In the genomic region with DNA sequence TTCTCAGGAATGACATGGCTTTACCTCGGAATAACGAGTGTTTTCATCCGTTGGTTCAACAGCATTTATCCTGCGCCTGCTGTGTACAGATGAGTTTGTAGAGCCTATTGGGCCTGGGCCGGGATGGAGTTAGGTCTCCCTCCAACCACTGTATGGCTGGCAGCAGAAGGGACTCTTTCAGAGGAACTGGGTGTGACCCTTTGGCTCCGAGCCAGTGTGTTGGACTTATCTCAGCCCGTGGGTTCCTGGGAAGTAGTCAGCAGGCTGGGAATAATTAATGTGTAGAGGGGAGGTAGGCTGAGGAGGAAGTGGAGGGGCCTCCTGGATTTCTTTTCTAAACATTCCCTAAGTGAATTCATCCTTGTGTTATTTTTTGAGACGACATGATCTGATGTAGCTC, we compare ENCODE assay signal across 9 mouse cellular contexts.
A peak's percentile ranks its signal among the peaks of the same experiment; 100 is the strongest.
DNase-seq lines count a peak whose midpoint lies in the region; ATAC-seq and TF ChIP-seq lines count a peak whose summit lies in the region.
"Had no signal": no experiment of that assay in that cellular context is flagged by ENCODE, and none has a peak within 500 bp of the region (broad histone marks: within the 10 kb centered on the region; RNA-seq: fewer than 3 reads in every experiment).

No protein-coding gene starts in this region.

- H3K27me3 ChIP-seq in MEL (ENCODE audit: control insufficient read depth in 1 of 2, insufficient read depth in 2 of 2, low read length in 2 of 2): no peaks in the 10 kb centered on the region
- H3K27me3 ChIP-seq in heart, embryonic 11.5 days (ENCODE audit: control insufficient read depth, insufficient read depth, low read length): no peaks in the 10 kb centered on the region
- H3K27me3 ChIP-seq: limb, embryonic 12.5 days had no signal

- H3K79me2 ChIP-seq in MEL (ENCODE audit: control insufficient read depth, insufficient read depth, low read length, poor library complexity): no peaks in the 10 kb centered on the region

- no peak for TF ChIP-seq CTCF in MEL (IDR thresholded peaks at IDR 0.05 in 2 of 3, conservative IDR thresholded peaks at IDR 0.05 in 1 of 3; ENCODE audit: control insufficient read depth in 1 of 3, insufficient read depth in 1 of 3, low read depth in 2 of 3, low read length in 3 of 3, poor library complexity in 1 of 3, severe bottlenecking in 1 of 3)

- no peak overlapping the region for H3K9ac ChIP-seq in MEL (ENCODE audit: control insufficient read depth, low read depth, low read length, poor library complexity, severe bottlenecking)
- H3K9ac ChIP-seq in heart, embryonic 11.5 days (ENCODE audit: low read depth, low read length): no peak overlapping the region
- H3K9ac ChIP-seq: limb, embryonic 12.5 days had no signal

- H3K36me3 ChIP-seq in MEL (ENCODE audit: control insufficient read depth in 1 of 2, insufficient read depth in 2 of 2, low read length in 2 of 2): peaks cover 0 to 18% of the 10 kb centered on the region in 2 experiments; a peak in 2 of 4 replicates
- no peaks in the 10 kb centered on the region for H3K36me3 ChIP-seq in heart, embryonic 11.5 days (ENCODE audit: control insufficient read depth, insufficient read depth, low read length)

- no peaks in the 10 kb centered on the region for H3K9me3 ChIP-seq in MEL (replicated peaks; ENCODE audit: insufficient read depth, low read length)
- no peaks in the 10 kb centered on the region for H3K9me3 ChIP-seq in heart, embryonic 11.5 days (replicated peaks; ENCODE audit: control insufficient read depth, low read length)
- H3K9me3 ChIP-seq: limb, embryonic 12.5 days had no signal

- H3K4me3 ChIP-seq in MEL (ENCODE audit: control insufficient read depth in 1 of 2, insufficient read depth in 1 of 2, low read depth in 2 of 2, low read length in 2 of 2): no peak overlapping the region
- no peak overlapping the region for H3K4me3 ChIP-seq in heart, embryonic 11.5 days (ENCODE audit: low read depth, low read length)
- H3K4me3 ChIP-seq: limb, embryonic 12.5 days had no signal

- no peak for TF ChIP-seq POLR2A in MEL (IDR thresholded peaks at IDR 0.05; ENCODE audit: control insufficient read depth in 1 of 2, insufficient read depth in 1 of 2, low read depth in 1 of 2, low read length in 2 of 2, poor library complexity in 1 of 2)

- no peak for TF ChIP-seq RAD21 in MEL (IDR thresholded peaks at IDR 0.05; ENCODE audit: low read depth, low read length)

- peaks cover 2 to 11% of the 10 kb centered on the region in 2 experiments; a peak in 3 of 4 replicates for H3K4me1 ChIP-seq in MEL (ENCODE audit: control insufficient read depth in 1 of 2, insufficient read depth in 2 of 2, low read length in 2 of 2)
- peaks cover 22% of the 10 kb centered on the region for H3K4me1 ChIP-seq in heart, embryonic 11.5 days (ENCODE audit: control insufficient read depth, insufficient read depth, low read length)

- H3K27ac ChIP-seq in MEL (ENCODE audit: control insufficient read depth, low read depth, low read length): no peak overlapping the region
- H3K27ac ChIP-seq in heart, embryonic 11.5 days (ENCODE audit: low read depth, low read length): no peak overlapping the region
- H3K27ac ChIP-seq: limb, embryonic 12.5 days had no signal

- peak; percentile 36 to 70; a peak in 2 of 4 replicates for TF ChIP-seq EP300 in MEL (IDR thresholded peaks at IDR 0.05; ENCODE audit: low read depth in 1 of 2, low read length in 2 of 2)

- no peak overlapping the region for H3K4me2 ChIP-seq in heart, embryonic 11.5 days
- H3K4me2 ChIP-seq: limb, embryonic 12.5 days had no signal

- 0 out of 2 replicates have a peak, but pooled peaks have one; percentile 61 for ATAC-seq in heart, embryonic 11.5 days (replicated peaks; ENCODE audit: insufficient number of reproducible peaks, low FRiP score, low TSS enrichment)
- no peak for ATAC-seq in inflammation-experienced regulatory T-cells, adult 6 months

- 37% methylated on average over 8 of the region's 8 CpGs for WGBS in heart, embryonic 11.5 days (ENCODE audit: insufficient replicate concordance)

- peak; percentile 56 to 62 for DNase-seq in adrenal gland, postnatal 36 days
- DNase-seq in adrenal gland, postnatal 4 days (ENCODE audit: low spot score in 2 of 2): no peak
- DNase-seq in MEL (ENCODE audit: low read depth, low spot score): peak; percentile 71
- DNase-seq in kidney, postnatal 10 days: peak; percentile 82
- no peak for DNase-seq in spleen, postnatal 10 days (ENCODE audit: low spot score in 2 of 2)
- no peak for DNase-seq in ovary, postnatal 36 days (ENCODE audit: low spot score)

TF ChIP-seq in MEL, 35 proteins besides CTCF, POLR2A, EP300 and RAD21:
- no peak for TF ChIP-seq USF1 (IDR thresholded peaks at IDR 0.05; ENCODE audit: low read depth, low read length)
- no peak for TF ChIP-seq BHLHE40 (IDR thresholded peaks at IDR 0.05; ENCODE audit: borderline replicate concordance, low read depth, low read length)
- TF ChIP-seq RCOR1 (IDR thresholded peaks at IDR 0.05; ENCODE audit: low read depth, low read length): peak; percentile 55
- peak; percentile 53 for TF ChIP-seq ETS1 (IDR thresholded peaks at IDR 0.05; ENCODE audit: low read depth, low read length)
- TF ChIP-seq MAZ (IDR thresholded peaks at IDR 0.05; ENCODE audit: low read depth, low read length): no peak; the same call in 1 of the 2 replicates
- TF ChIP-seq TBP (IDR thresholded peaks at IDR 0.05; ENCODE audit: low read depth, low read length): no peak
- no peak for TF ChIP-seq MYB (IDR thresholded peaks at IDR 0.05; ENCODE audit: low read depth, low read length)
- 0 out of 2 replicates have a peak, but pooled peaks have one; percentile 47 for TF ChIP-seq GATA1 (IDR thresholded peaks at IDR 0.05; ENCODE audit: low read depth, low read length)
- TF ChIP-seq JUND (IDR thresholded peaks at IDR 0.05; ENCODE audit: low read depth, low read length): no peak
- TF ChIP-seq NRF1 (IDR thresholded peaks at IDR 0.05; ENCODE audit: insufficient read depth, low read depth, low read length, poor library complexity, severe bottlenecking): no peak
- no peak for TF ChIP-seq ZKSCAN1 (IDR thresholded peaks at IDR 0.05; ENCODE audit: low read depth, low read length)
- TF ChIP-seq MAX (IDR thresholded peaks at IDR 0.05; ENCODE audit: low read length): no peak
- TF ChIP-seq CHD1 (IDR thresholded peaks at IDR 0.05; ENCODE audit: low read depth, low read length): no peak
- no peak for TF ChIP-seq USF2 (IDR thresholded peaks at IDR 0.05; ENCODE audit: borderline replicate concordance in 1 of 2, insufficient read depth in 1 of 2, low read depth in 1 of 2, low read length in 2 of 2)

Comparison
In these comparisons a context has a peak if more than half of its experiments do, and no peak if none do; other contexts are left out.
1. DNase-seq: peak in adrenal gland, postnatal 36 days (2 of 2), MEL (single experiment) and kidney, postnatal 10 days (single experiment); none in adrenal gland, postnatal 4 days (0 of 2), spleen, postnatal 10 days (0 of 2) and ovary, postnatal 36 days (single experiment).